Mouse (Mus musculus): ENCODE measurements around the gene Gimap5. TPM values are rescaled to one million over a fixed set of nuclear protein-coding genes. Genes with fewer than 3 reads are reported as not detected.

Gimap5 gene
- polyA plus RNA-seq, 1 experiment, result not detected

GRCm38 (mm10) chr6:48801897-48802296 is 55.9 kb downstream of the Gimap5 start:
- TF ChIP-seq CTCF (IDR thresholded peaks at IDR 0.05; ENCODE audit: borderline replicate concordance, insufficient read depth, low read length) (no peak), POLR2A (IDR thresholded peaks at IDR 0.05; ENCODE audit: low read depth, low read length) (no peak)
- Histone ChIP-seq H3K27ac (ENCODE audit: insufficient read depth, low read length) (no peak overlapping the region), H3K4me1 (ENCODE audit: control insufficient read depth, insufficient read depth, low read length) (no peaks in the 10 kb centered on the region), H3K4me3 (ENCODE audit: insufficient read depth, low read length) (no peak overlapping the region)

- H3K4me3 ChIP-seq (ENCODE audit: insufficient read depth, low read length), result no peak overlapping the region
- H3K4me1 ChIP-seq (ENCODE audit: control insufficient read depth, insufficient read depth, low read length), result no peaks in the 10 kb centered on the region
- no peak overlapping the region for H3K27ac ChIP-seq (ENCODE audit: insufficient read depth, low read length)
- no peak for TF ChIP-seq POLR2A (IDR thresholded peaks at IDR 0.05; ENCODE audit: low read depth, low read length)
- TF ChIP-seq CTCF (IDR thresholded peaks at IDR 0.05; ENCODE audit: borderline replicate concordance, insufficient read depth, low read length), result no peak
These were observed 57.5 kb downstream of the Gimap5 start for GRCm38 (mm10) chr6:48803406-48804051.

Other genes with a start within 250 kb of the Gimap5 start
- gene Atp6v0e2, start 208.6 kb upstream of the Gimap5 start, polyA plus RNA-seq (2011; ENCODE audit: insufficient read length, low read depth, missing spikeins), result 13.9 and 18.2 TPM in 2 replicates
- 5.5 and 9.2 TPM in 2 replicates for gene Lrrc61, start 191.4 kb upstream of the Gimap5 start, polyA plus RNA-seq (2011; ENCODE audit: insufficient read length, low read depth, missing spikeins)
- gene Rarres2, start 173.4 kb upstream of the Gimap5 start, polyA plus RNA-seq (2011; ENCODE audit: insufficient read length, low read depth, missing spikeins), result 2.1 and 2.3 TPM in 2 replicates
- not detected in 2 replicates for gene Gm45021, start 156.6 kb upstream of the Gimap5 start, polyA plus RNA-seq (2011; ENCODE audit: insufficient read length, low read depth, missing spikeins)
- gene Repin1, start 152.3 kb upstream of the Gimap5 start, polyA plus RNA-seq (2011; ENCODE audit: insufficient read length, low read depth, missing spikeins), result 16.3 and 19.0 TPM in 2 replicates
- not detected in 2 replicates for gene Gm44965, start 152.3 kb upstream of the Gimap5 start, polyA plus RNA-seq (2011; ENCODE audit: insufficient read length, low read depth, missing spikeins)
- 2.2 and 2.7 TPM in 2 replicates for gene Zfp775, start 144.1 kb upstream of the Gimap5 start, polyA plus RNA-seq (2011; ENCODE audit: insufficient read length, low read depth, missing spikeins)
- gene AI854703, start 119.4 kb upstream of the Gimap5 start, polyA plus RNA-seq (2011; ENCODE audit: insufficient read length, low read depth, missing spikeins), result 0.84 and 1.6 TPM in 2 replicates
- gene Gimap8, start 99.0 kb upstream of the Gimap5 start, polyA plus RNA-seq (2011; ENCODE audit: insufficient read length, low read depth, missing spikeins), result not detected in 2 replicates
- 1.5 and 1.7 TPM in 2 replicates for gene Gimap9, start 70.1 kb upstream of the Gimap5 start, polyA plus RNA-seq (2011; ENCODE audit: insufficient read length, low read depth, missing spikeins)
- gene Gimap4, start 61.6 kb upstream of the Gimap5 start, polyA plus RNA-seq (2011; ENCODE audit: insufficient read length, low read depth, missing spikeins), result not detected in 2 replicates
- gene Gimap6, start 38.0 kb upstream of the Gimap5 start, polyA plus RNA-seq (2011; ENCODE audit: insufficient read length, low read depth, missing spikeins), result 0.72 and 0.88 TPM in 2 replicates
- gene Gm28053, start 27.6 kb upstream of the Gimap5 start, polyA plus RNA-seq (2011; ENCODE audit: insufficient read length, low read depth, missing spikeins), result not detected in 2 replicates
- not detected in 2 replicates for gene Gimap7, start 27.6 kb upstream of the Gimap5 start, polyA plus RNA-seq (2011; ENCODE audit: insufficient read length, low read depth, missing spikeins)
- not detected in 2 replicates for gene Gimap1, start 7.1 kb upstream of the Gimap5 start, polyA plus RNA-seq (2011; ENCODE audit: insufficient read length, low read depth, missing spikeins)
- not detected in 2 replicates for gene Gimap3, start 24.7 kb downstream of the Gimap5 start, polyA plus RNA-seq (2011; ENCODE audit: insufficient read length, low read depth, missing spikeins)
- 102 and 117 TPM in 2 replicates for gene Tmem176a, start 94.7 kb downstream of the Gimap5 start, polyA plus RNA-seq (2011; ENCODE audit: insufficient read length, low read depth, missing spikeins)
- 119 and 168 TPM in 2 replicates for gene Tmem176b, start 95.3 kb downstream of the Gimap5 start, polyA plus RNA-seq (2011; ENCODE audit: insufficient read length, low read depth, missing spikeins)
- not detected in 2 replicates for gene Aoc1, start 126.7 kb downstream of the Gimap5 start, polyA plus RNA-seq (2011; ENCODE audit: insufficient read length, low read depth, missing spikeins)
- gene 1600015I10Rik, start 183.7 kb downstream of the Gimap5 start, polyA plus RNA-seq (2011; ENCODE audit: insufficient read length, low read depth, missing spikeins), result not detected in 2 replicates
- not detected in 2 replicates for gene Doxl2, start 228.8 kb downstream of the Gimap5 start, polyA plus RNA-seq (2011; ENCODE audit: insufficient read length, low read depth, missing spikeins)
- gene Svs1, start 240.7 kb downstream of the Gimap5 start, polyA plus RNA-seq (2011; ENCODE audit: insufficient read length, low read depth, missing spikeins), result not detected in 2 replicates